Mouse (Mus musculus): ENCODE results near the gene Nav2. TPM values are rescaled to one million over a fixed set of nuclear protein-coding genes. Genes with fewer than 3 reads are reported as not detected.

Nav2 gene
- total RNA-seq, 2 experiments from 2014 or later, result 26.1 to 38.7 TPM

DNA sequence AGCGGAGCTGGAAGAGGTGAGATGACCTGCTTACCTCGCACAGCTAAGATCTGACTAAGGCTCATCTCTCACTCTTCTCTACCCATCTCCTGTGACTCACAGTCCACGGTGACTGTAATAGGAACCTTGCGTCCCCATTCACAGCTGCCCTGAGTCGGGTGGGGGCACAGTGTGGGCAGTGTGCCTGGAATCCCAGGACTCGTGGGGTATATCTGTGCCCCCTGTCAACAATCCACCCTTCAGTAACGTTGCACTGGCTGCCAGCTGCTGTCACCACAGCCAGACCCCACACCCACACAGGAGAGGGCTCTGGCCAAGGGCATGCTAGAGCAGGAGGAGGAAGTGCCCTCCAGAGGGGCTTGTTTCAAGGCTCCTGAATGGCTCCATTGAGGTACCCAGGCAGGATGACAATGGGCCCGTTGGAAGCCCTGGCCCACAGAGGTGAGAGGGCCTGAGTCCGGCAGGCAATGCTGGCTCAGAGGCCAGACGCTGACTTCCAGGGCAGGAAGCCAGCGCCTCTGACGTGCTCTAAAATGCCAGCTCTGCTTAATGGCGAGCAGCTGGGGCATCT lies 353.5 kb downstream of the Nav2 start:
- no peak; the same call in 1 of the 2 replicates for ATAC-seq (replicated peaks; ENCODE audit: poor library complexity, severe bottlenecking)

DNA sequence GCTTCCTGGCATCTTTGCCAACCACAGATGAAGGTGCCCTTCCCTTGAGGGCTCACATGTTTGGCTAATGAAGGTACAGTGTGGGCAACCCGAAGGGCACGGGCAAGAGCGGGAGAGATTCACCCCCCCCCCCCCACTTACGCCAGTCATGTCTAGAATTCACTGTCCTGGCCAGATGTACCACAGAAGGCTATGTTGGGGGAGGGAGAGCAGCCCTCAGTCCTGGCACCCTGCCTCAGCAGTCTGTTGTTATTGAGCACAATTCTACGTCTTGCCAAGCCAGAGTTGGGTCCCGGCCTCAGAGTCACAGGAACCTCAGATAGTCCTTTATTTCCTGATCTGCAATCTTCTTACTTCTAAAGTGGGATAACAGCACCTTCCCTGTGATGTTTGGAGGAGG lies 357.9 kb downstream of the Nav2 start:
- no peak for ATAC-seq (replicated peaks; ENCODE audit: poor library complexity, severe bottlenecking)

DNA sequence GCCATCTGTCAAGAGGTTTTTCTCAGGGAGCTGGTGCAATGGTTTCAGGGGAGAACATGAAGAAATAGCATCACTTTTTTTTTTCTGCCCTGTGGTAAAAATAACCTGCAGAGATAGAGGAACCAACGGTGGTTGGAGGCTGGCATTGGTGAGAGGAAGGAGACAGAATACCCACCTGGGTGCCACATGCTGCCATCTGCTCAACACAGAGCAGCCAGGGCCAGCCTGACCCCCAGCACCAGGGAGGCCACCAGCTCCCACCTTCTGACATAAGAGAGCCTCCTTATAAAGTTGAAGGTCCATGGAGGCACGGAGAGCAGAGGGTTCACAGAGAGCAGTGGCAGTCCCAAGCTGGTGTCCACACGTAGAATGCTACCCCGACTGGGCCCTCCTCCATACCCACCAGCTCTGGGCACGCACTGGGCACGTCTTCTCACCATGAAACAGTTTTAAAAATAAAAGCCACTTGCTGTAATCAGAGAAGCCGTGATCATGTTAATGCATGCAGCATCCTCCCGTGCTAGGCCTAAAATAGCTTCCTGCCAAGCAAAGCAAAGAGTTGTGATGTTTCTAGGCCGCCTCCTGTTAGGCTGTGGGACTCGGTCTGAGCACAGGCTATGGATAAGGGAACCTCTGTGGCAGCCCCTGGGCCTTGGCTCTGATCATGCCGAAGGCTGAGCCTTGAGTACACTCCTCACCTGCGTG lies 359.3 kb downstream of the Nav2 start:
- ATAC-seq (replicated peaks; ENCODE audit: poor library complexity, severe bottlenecking), result no peak

GRCm38 (mm10) chr7:49268401-49268921 lies 359.9 kb downstream of the Nav2 start:
- ATAC-seq (replicated peaks; ENCODE audit: poor library complexity, severe bottlenecking), result no peak

DNA sequence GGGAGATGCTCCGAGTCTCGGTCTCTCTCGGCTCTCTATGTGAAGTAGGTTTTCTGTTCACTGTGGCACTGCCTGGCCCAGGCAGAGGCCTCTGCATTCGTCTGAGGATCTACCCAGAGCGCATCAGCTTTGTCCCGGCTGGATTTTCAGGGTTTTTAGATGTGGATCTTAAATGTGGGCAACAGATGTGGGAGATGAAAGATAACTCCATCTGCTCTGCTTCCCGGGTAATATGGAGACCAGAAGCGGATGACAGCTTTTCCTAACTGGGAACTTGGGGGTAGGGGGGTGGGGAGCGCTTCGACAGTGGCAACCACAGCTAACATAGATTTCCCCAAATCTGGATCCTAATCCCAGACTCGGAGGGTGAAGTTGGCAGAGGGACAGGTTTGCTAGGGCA lies 362.3 kb downstream of the Nav2 start:
- no peak for ATAC-seq (replicated peaks; ENCODE audit: poor library complexity, severe bottlenecking)

GRCm38 (mm10) chr7:49272445-49273439 lies 364.2 kb downstream of the Nav2 start:
- peak; percentile 88 for ATAC-seq (replicated peaks; ENCODE audit: poor library complexity, severe bottlenecking)

DNA sequence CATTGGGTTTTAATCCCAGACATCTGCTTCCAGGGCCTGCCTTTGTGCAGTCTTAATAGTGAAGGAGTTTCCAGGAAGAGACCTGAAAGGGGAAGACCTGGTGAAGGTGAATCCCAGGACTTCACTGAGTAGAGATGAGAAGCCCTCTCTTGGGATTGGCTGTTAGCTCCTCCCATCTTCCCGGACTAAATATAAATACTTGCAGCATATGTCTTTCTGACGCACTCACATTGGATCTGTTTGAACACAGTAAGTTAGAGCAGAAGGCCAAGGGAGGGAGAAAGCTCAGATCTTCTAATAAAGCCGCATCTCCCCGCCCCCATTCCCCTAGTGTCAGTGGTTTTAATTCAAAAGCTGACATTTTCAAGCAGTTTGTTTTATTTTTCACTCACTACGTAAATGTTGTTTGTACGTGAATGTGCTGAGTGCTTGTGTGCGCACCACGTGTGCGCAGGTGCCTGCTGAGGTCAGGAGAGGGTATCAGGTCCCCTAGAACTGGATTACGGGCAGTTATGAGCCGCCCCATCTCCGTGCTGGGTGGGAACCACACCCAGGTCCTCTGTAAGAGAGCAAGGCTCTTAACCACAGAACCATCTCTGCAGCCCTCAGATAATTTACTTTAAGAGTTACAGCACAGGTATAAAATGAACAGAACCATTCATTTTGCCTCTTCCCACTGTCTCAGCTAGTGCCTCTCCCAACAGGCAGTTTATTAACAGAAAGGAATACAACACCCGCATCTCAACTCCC lies 365.6 kb downstream of the Nav2 start:
- ATAC-seq (replicated peaks; ENCODE audit: poor library complexity, severe bottlenecking), result no peak

DNA sequence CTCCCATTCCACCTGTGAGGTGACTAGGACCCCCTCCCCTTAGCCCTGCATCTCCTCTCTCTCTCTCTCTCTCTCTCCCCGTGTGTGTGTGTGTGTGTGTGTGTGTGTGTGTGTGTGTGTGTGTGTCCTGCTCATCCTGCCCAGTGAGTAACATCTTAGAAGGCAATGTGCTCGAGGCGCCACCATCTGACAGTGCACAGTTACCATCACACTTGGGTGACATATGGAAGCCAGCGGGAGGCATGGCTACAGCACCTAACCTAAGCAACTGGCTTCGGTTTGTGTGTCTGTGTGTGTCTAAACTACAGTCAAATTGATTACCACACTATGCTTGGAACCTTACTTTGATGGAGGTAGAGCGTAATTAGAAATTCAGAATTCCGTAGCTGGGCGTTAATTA lies 366.2 kb downstream of the Nav2 start:
- no peak for ATAC-seq (replicated peaks; ENCODE audit: poor library complexity, severe bottlenecking)

GRCm38 (mm10) chr7:49276163-49276562 lies 367.6 kb downstream of the Nav2 start:
- ATAC-seq (replicated peaks; ENCODE audit: poor library complexity, severe bottlenecking), result no peak

- no peak for ATAC-seq (replicated peaks; ENCODE audit: poor library complexity, severe bottlenecking)
Observed at GRCm38 (mm10) chr7:49277685-49278084, 369.2 kb downstream of the Nav2 start.

DNA sequence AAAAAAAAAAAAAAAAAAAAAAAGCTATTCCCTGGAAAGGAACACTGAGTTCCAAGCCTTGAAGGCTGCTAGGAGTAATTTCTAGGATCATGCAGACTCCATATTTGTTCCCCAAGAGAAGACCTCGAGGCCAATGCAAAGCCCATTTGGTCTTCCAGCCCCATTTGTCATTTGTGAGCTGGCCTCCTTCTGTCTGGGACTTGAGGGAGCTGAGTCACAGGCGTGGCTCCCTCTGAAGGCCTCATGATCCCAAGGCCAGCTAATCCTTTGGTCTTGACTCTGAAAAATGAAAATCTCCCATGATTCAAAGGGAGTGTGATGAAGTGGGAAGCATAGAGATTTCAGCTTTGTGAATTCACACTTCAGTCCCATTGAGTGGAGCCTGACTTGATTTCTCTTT lies 370.0 kb downstream of the Nav2 start:
- no peak for ATAC-seq (replicated peaks; ENCODE audit: poor library complexity, severe bottlenecking)

DNA sequence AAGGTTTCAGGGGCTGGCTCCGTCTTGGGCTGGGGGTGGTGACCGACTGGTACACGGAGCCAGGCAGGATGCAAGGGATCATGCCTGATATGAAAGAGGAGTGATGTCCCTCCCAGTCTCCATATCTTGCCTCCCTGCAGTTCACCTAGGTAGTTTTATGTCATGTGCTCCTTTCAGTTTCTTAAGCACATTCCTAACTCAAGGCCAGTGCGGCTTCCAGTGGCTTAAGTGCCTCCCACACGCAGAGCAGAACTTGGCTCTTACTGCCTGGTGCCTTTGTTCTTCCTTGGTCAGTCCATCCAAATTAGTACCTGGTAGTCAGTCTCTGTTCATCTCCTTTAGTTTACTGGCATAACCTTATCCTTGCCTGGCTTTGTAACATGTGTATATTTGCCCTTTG lies 371.9 kb downstream of the Nav2 start:
- ATAC-seq (replicated peaks; ENCODE audit: poor library complexity, severe bottlenecking), result no peak

DNA sequence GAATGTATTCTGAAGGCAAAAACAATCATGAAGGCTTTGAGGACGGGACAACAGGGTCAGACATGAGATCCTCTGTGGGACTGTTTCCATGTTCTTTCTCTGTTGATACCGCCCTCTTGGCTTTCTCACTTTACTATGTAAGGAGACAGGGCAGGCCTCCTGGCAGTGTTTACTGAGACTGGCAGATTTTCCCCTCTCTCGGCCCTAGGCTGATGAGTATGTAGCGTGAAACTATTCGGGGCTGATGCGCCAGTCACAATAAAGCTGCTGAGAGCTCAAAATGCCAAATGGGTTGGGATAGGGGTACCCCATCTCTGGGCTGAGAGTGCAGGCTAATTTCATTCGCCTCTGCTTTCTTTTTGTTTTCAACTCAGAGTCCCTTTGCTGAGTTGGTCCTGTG lies 373.9 kb downstream of the Nav2 start:
- ATAC-seq (replicated peaks; ENCODE audit: poor library complexity, severe bottlenecking), result no peak

DNA sequence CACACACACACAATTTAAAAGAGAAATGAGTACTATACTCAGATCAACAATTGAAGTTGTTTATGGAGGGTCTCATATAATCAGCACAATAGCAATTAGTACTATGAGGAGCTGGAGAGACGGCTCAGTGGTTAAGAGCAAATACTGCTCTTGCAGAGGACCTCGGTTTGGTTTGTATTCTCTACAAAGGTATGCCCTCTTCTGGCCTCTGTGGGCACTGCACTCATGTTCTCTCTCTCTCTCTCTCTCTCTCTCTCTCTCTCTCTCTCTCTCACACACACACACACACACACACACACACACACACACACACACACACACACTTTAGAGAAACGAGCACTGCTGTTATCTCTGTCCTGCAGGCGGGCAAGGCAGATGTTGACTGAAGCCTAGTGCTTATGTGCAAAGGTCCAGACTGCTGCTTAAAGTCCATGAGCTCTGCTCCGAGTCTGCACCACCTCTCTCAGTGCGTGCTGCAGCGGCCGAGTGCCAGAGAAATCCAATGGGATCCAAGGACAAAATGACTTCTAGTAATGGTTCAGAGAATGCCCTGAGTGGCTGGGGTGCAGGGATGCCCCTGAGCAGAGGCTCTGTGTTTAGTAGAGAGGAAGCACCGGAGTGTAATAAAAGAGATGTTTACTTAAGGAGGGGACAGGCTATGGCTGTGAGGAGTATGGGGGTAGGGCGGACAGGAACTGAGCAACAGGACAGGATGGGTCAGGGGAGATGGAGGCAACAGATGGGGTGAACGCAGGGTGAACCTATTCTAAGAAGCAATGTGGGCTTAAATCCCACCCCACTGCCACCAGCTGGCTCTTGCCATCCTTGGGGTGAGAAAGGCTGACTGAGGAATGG lies 375.2 kb downstream of the Nav2 start:
- no peak for ATAC-seq (replicated peaks; ENCODE audit: poor library complexity, severe bottlenecking)

- no peak for ATAC-seq (replicated peaks; ENCODE audit: poor library complexity, severe bottlenecking)
Observed at GRCm38 (mm10) chr7:49288186-49288585, 379.7 kb downstream of the Nav2 start.

- no peak for ATAC-seq (replicated peaks; ENCODE audit: poor library complexity, severe bottlenecking)
Observed at GRCm38 (mm10) chr7:49290308-49290707, 381.8 kb downstream of the Nav2 start.

- no peak for ATAC-seq (replicated peaks; ENCODE audit: poor library complexity, severe bottlenecking)
Observed at GRCm38 (mm10) chr7:49291208-49291892, 382.8 kb downstream of the Nav2 start.

- ATAC-seq (replicated peaks; ENCODE audit: poor library complexity, severe bottlenecking), result peak; percentile 49; the same call in 1 of the 2 replicates
Observed at GRCm38 (mm10) chr7:49297148-49297547, 388.6 kb downstream of the Nav2 start.

- ATAC-seq (replicated peaks; ENCODE audit: poor library complexity, severe bottlenecking), result no peak
Observed at GRCm38 (mm10) chr7:49298431-49298839, 389.9 kb downstream of the Nav2 start.

Data from granulocyte monocyte progenitor cell, adult 5-6 weeks (primary cell).